Mouse (Mus musculus): ENCODE data around the gene Card10. TPM values are rescaled to one million over a fixed set of nuclear protein-coding genes. Genes with fewer than 3 reads are reported as not detected.
"Not testable (repeated sequence)": the region's sequence is repeated elsewhere in the genome, so short reads cannot be mapped to it uniquely, and the experiment has no call there.

Gene Card10
- polyA plus RNA-seq (2015; fragmentation: Nextera tagmentation; extraction: Ambion mirVana), result 6.3 and 7.4 TPM in 2 replicates

DNA sequence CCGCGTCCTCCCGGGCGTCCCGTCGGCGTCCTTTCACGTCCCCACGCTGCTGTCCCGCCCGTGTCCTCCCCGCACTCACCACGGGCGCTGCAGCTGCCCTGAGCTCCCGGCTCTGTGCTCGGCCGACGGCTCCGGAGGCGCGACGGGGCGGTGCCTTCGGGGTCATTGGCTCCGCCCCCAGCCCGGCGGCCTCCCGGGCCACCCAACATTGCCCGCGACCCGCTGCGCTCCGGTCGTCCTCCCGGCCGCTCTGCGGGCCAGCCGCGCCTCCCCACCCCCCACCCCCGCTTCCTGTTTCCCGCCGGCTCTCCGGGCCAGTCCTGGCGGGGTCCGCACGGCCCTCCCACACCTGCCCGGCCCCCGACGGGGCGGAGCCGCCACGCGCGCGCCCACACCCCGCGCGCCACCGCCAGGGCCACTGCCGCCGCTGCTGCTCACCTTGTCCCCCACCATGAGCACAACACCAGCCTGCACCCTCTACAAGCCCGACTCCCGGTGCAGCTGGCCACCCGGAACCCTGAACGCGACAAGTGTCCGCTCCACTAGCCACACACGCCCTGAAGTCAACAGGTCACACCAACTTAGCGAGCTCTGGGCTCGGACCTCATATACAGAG lies at the start of gene Card10:
TSS of gene Card10 (minus strand) at position 267 of the 616 bp plus-strand sequence.
- Histone ChIP-seq H3K27ac (ENCODE audit: low read length) (peak within 1 kb of the TSS; percentile 90), H3K4me2 (ENCODE audit: low read depth, low read length) (peak within 1 kb of the TSS; percentile 98), H3K27me3 (ENCODE audit: control insufficient read depth, insufficient read depth, low read length) (peaks cover 9% of the 10 kb centered on the region), H3K36me3 (ENCODE audit: control insufficient read depth, insufficient read depth) (peaks cover 2% of the 10 kb centered on the region; the same call in 1 of the 2 replicates), H3K4me1 (ENCODE audit: control insufficient read depth, insufficient read depth, low read length) (peaks cover 44% of the 10 kb centered on the region), H3K9me3 (replicated peaks; ENCODE audit: control insufficient read depth, low read length) (no peaks in the 10 kb centered on the region), H3K4me3 (ENCODE audit: low read length) (peak within 1 kb of the TSS; percentile 80), H3K9ac (ENCODE audit: low read length) (peak within 1 kb of the TSS; percentile 94)
- peak; percentile 75 for ATAC-seq (replicated peaks; ENCODE audit: extremely low read depth, insufficient read depth, low FRiP score)
- WGBS, result under 1% methylated on average over 67 of the region's 70 CpGs

GRCm38 (mm10) chr15:78851505-78852153 lies 48.8 kb upstream of the Card10 start:
- H3K27me3 ChIP-seq (ENCODE audit: control insufficient read depth, insufficient read depth, low read length), result no peaks in the 10 kb centered on the region
- WGBS, result 7% methylated on average over 13 of the region's 13 CpGs
- 0 out of 2 replicates have a peak overlapping the region, but pooled peaks have one; percentile 4 for H3K4me2 ChIP-seq (ENCODE audit: low read depth, low read length)
- H3K4me1 ChIP-seq (ENCODE audit: control insufficient read depth, insufficient read depth, low read length), result peaks cover 18% of the 10 kb centered on the region
- 0 out of 2 replicates have a peak overlapping the region, but pooled peaks have one; percentile 19 for H3K27ac ChIP-seq (ENCODE audit: low read length)
- H3K9me3 ChIP-seq (replicated peaks; ENCODE audit: control insufficient read depth, low read length), result no peaks in the 10 kb centered on the region
- ATAC-seq (replicated peaks; ENCODE audit: extremely low read depth, insufficient read depth, low FRiP score), result peak; percentile 80
- H3K9ac ChIP-seq (ENCODE audit: low read length), result no peak overlapping the region
- H3K36me3 ChIP-seq (ENCODE audit: control insufficient read depth, insufficient read depth), result no peaks in the 10 kb centered on the region
- no peak overlapping the region for H3K4me3 ChIP-seq (ENCODE audit: low read length)

- Histone ChIP-seq H3K9ac (ENCODE audit: low read length) (no peak overlapping the region), H3K4me3 (ENCODE audit: low read length) (no peak overlapping the region), H3K36me3 (ENCODE audit: control insufficient read depth, insufficient read depth) (no peaks in the 10 kb centered on the region), H3K9me3 (replicated peaks; ENCODE audit: control insufficient read depth, low read length) (no peaks in the 10 kb centered on the region), H3K27me3 (ENCODE audit: control insufficient read depth, insufficient read depth, low read length) (no peaks in the 10 kb centered on the region), H3K27ac (ENCODE audit: low read length) (no peak overlapping the region), H3K4me1 (ENCODE audit: control insufficient read depth, insufficient read depth, low read length) (peaks cover 18% of the 10 kb centered on the region), H3K4me2 (ENCODE audit: low read depth, low read length) (no peak overlapping the region)
- ATAC-seq (replicated peaks; ENCODE audit: extremely low read depth, insufficient read depth, low FRiP score), result no peak
- WGBS, result 54% methylated on average over 6 of the region's 6 CpGs
Measured at GRCm38 (mm10) chr15:78850944-78851343, 48.1 kb upstream of the Card10 start.

DNA sequence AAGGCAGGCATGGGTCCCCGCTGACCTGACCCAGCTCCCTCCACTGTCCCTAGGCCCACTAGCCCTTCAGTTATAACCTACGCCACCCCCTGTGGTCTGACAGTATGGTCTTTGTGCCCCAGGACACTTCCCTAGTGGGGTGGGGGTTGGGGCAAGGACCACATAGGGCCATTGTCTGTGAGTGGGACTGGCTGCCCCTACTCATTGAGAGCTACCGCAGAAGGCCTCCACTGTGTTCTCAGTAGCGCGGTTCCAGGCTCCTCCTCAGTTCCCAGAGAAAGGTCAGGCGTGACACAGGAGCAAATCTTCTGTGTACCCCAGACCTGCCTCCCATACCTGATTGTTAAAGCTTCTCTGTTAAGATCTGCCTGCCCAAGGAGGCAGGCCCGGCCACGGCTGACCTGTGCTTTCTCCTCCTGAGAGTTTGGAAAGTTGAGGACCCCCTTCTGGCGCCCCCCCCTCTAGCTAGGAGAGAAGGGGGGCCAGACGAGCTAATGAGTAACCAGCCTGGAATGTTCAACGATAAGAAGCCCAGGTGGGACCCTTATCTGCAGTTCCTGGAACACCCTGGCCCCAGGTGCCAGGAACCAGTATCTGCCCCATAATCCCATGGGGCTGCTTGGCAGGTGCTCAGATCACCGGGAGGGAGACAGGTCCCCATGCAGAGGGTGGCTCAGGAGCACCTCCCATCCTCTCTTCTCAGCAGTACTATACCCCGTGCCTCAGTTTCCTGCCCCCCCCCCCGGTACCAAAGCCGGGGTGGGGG lies 47.4 kb upstream of the Card10 start:
- no peaks in the 10 kb centered on the region for H3K36me3 ChIP-seq (ENCODE audit: control insufficient read depth, insufficient read depth)
- H3K4me3 ChIP-seq (ENCODE audit: low read length), result no peak overlapping the region
- WGBS, result 64% methylated on average over 14 of the region's 15 CpGs
- H3K9me3 ChIP-seq (replicated peaks; ENCODE audit: control insufficient read depth, low read length), result no peaks in the 10 kb centered on the region
- 0 out of 2 replicates have a peak, but pooled peaks have one; percentile 15 for ATAC-seq (replicated peaks; ENCODE audit: extremely low read depth, insufficient read depth, low FRiP score)
- no peak overlapping the region for H3K4me2 ChIP-seq (ENCODE audit: low read depth, low read length)
- no peak overlapping the region for H3K9ac ChIP-seq (ENCODE audit: low read length)
- no peak overlapping the region for H3K27ac ChIP-seq (ENCODE audit: low read length)
- H3K4me1 ChIP-seq (ENCODE audit: control insufficient read depth, insufficient read depth, low read length), result peaks cover 25% of the 10 kb centered on the region
- no peaks in the 10 kb centered on the region for H3K27me3 ChIP-seq (ENCODE audit: control insufficient read depth, insufficient read depth, low read length)

DNA sequence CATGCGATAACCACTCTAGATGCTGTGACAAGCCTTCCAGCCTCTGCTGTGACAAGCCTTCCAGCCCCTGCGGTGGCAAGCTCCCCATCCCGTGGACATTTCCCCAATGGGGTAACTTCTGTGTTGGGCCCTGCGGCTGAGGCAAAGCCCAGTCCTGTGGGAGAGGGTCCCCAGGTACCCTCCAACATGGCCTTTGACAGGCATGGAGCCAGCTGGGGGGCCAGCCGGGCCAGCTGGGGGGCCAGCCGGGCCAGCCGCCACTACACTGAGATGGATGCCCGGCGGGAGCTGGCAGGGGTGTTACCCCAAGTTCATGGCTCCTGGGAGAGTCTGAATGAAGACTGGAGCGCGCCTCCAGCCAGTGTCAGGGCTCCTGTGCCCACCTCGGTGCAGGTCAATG lies 46.6 kb upstream of the Card10 start:
- no peak for ATAC-seq (replicated peaks; ENCODE audit: extremely low read depth, insufficient read depth, low FRiP score)
- WGBS, result 80% methylated on average over 12 of the region's 12 CpGs
- H3K9ac ChIP-seq (ENCODE audit: low read length), result no peak overlapping the region
- no peak overlapping the region for H3K4me2 ChIP-seq (ENCODE audit: low read depth, low read length)
- no peak overlapping the region for H3K4me3 ChIP-seq (ENCODE audit: low read length)
- H3K36me3 ChIP-seq (ENCODE audit: control insufficient read depth, insufficient read depth), result no peaks in the 10 kb centered on the region
- H3K9me3 ChIP-seq (replicated peaks; ENCODE audit: control insufficient read depth, low read length), result no peaks in the 10 kb centered on the region
- no peaks in the 10 kb centered on the region for H3K27me3 ChIP-seq (ENCODE audit: control insufficient read depth, insufficient read depth, low read length)
- no peak overlapping the region for H3K27ac ChIP-seq (ENCODE audit: low read length)
- H3K4me1 ChIP-seq (ENCODE audit: control insufficient read depth, insufficient read depth, low read length), result peaks cover 31% of the 10 kb centered on the region

DNA sequence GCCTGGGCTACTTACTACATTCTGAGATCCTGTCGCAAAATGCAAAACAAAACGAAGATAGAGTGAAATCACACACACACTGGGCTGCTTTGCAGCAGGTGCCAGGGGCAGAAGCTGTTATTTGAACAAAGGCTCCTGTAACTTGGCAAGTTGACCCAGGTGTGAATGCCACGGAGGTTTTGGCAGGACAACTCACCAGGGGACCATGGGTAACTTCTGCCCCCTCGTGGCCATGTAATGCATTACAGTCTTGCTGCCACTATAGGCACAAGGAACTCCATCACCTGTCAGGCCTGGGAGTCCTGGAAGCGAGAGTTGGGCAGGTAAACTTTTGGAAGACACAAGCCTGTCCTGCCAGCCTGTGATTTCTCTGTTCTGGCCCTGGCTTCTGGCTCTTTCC lies 45.6 kb upstream of the Card10 start:
- Histone ChIP-seq H3K9me3 (replicated peaks; ENCODE audit: control insufficient read depth, low read length) (no peaks in the 10 kb centered on the region), H3K4me1 (ENCODE audit: control insufficient read depth, insufficient read depth, low read length) (peaks cover 31% of the 10 kb centered on the region), H3K9ac (ENCODE audit: low read length) (no peak overlapping the region), H3K4me3 (ENCODE audit: low read length) (no peak overlapping the region), H3K4me2 (ENCODE audit: low read depth, low read length) (no peak overlapping the region), H3K27me3 (ENCODE audit: control insufficient read depth, insufficient read depth, low read length) (no peaks in the 10 kb centered on the region), H3K27ac (ENCODE audit: low read length) (no peak overlapping the region), H3K36me3 (ENCODE audit: control insufficient read depth, insufficient read depth) (no peaks in the 10 kb centered on the region)
- 25% methylated on average over 5 of the region's 5 CpGs for WGBS
- ATAC-seq (replicated peaks; ENCODE audit: extremely low read depth, insufficient read depth, low FRiP score), result no peak

- H3K4me2 ChIP-seq (ENCODE audit: low read depth, low read length); H3K4me3 ChIP-seq (ENCODE audit: low read length); H3K9me3 ChIP-seq (replicated peaks; ENCODE audit: control insufficient read depth, low read length); H3K9ac ChIP-seq (ENCODE audit: low read length); H3K27ac ChIP-seq (ENCODE audit: low read length); H3K36me3 ChIP-seq (ENCODE audit: control insufficient read depth, insufficient read depth); ATAC-seq (replicated peaks; ENCODE audit: extremely low read depth, insufficient read depth, low FRiP score); H3K27me3 ChIP-seq (ENCODE audit: control insufficient read depth, insufficient read depth, low read length): not testable (repeated sequence)
- 72% methylated on average over 7 of the region's 7 CpGs for WGBS
- peaks cover 31% of the 10 kb centered on the region for H3K4me1 ChIP-seq (ENCODE audit: control insufficient read depth, insufficient read depth, low read length)
Measured at GRCm38 (mm10) chr15:78846805-78847204, 44.0 kb upstream of the Card10 start.

- Histone ChIP-seq H3K4me2 (ENCODE audit: low read depth, low read length) (peak overlapping the region; percentile 71; the same call in 1 of the 2 replicates), H3K4me3 (ENCODE audit: low read length) (no peak overlapping the region), H3K4me1 (ENCODE audit: control insufficient read depth, insufficient read depth, low read length) (peaks cover 31% of the 10 kb centered on the region), H3K9ac (ENCODE audit: low read length) (no peak overlapping the region), H3K27me3 (ENCODE audit: control insufficient read depth, insufficient read depth, low read length) (no peaks in the 10 kb centered on the region), H3K36me3 (ENCODE audit: control insufficient read depth, insufficient read depth) (no peaks in the 10 kb centered on the region), H3K27ac (ENCODE audit: low read length) (no peak overlapping the region), H3K9me3 (replicated peaks; ENCODE audit: control insufficient read depth, low read length) (no peaks in the 10 kb centered on the region)
- 74% methylated on average over 8 of the region's 8 CpGs for WGBS
- no peak for ATAC-seq (replicated peaks; ENCODE audit: extremely low read depth, insufficient read depth, low FRiP score)
Measured at GRCm38 (mm10) chr15:78846352-78846751, 43.5 kb upstream of the Card10 start.

GRCm38 (mm10) chr15:78845867-78846266 lies 43.0 kb upstream of the Card10 start:
- 67% methylated on average over 8 of the region's 8 CpGs for WGBS
- Histone ChIP-seq H3K36me3 (ENCODE audit: control insufficient read depth, insufficient read depth) (no peaks in the 10 kb centered on the region), H3K4me1 (ENCODE audit: control insufficient read depth, insufficient read depth, low read length) (peaks cover 26% of the 10 kb centered on the region), H3K27ac (ENCODE audit: low read length) (peak overlapping the region; percentile 94; the same call in 1 of the 2 replicates), H3K27me3 (ENCODE audit: control insufficient read depth, insufficient read depth, low read length) (no peaks in the 10 kb centered on the region), H3K4me2 (ENCODE audit: low read depth, low read length) (peak overlapping the region; percentile 71), H3K4me3 (ENCODE audit: low read length) (peak overlapping the region; percentile 67), H3K9me3 (replicated peaks; ENCODE audit: control insufficient read depth, low read length) (no peaks in the 10 kb centered on the region), H3K9ac (ENCODE audit: low read length) (peak overlapping the region; percentile 45)
- no peak for ATAC-seq (replicated peaks; ENCODE audit: extremely low read depth, insufficient read depth, low FRiP score)

Data from heart, embryonic 16.5 days (tissue).